Mouse (Mus musculus) liver, adult 2 months (tissue): ENCODE results near the gene Mettl9.

ENCODE experiments used
- CTCF ChIP-seq: fragments of 200-500 bp; IDR thresholded peaks from 2 replicates; pipeline ENCODE4 v1.5.1; 2011; ENCODE audit warnings: low read depth, low read length, control low read depth
- POLR2A ChIP-seq: fragments of 200-500 bp; IDR thresholded peaks from 2 replicates; pipeline ENCODE4 v1.6.1; 2011; ENCODE audit warnings: low read length, control low read depth; ENCODE audit not compliant: insufficient read depth; ENCODE audit errors: extremely low read depth

- no peak for TF ChIP-seq CTCF
- TF ChIP-seq POLR2A: no peak
Measured at GRCm38 (mm10) chr7:120999021-120999530, 35.2 kb upstream of the Mettl9 start.
